Mouse (Mus musculus) brain, adult 2 months (tissue): ENCODE measurements at regions not wholly inside any gene's neighbourhood (a gene's known extent, or its start where the extent isn't known, plus 50 kb on each side); places are given as distances from the start of the nearest gene placed in this dataset.

Source experiments
- DNase-seq: peaks from one replicate; pipeline ENCODE4 v3.0.0; 2011; ENCODE audit warnings: low read depth, low spot score

DNA sequence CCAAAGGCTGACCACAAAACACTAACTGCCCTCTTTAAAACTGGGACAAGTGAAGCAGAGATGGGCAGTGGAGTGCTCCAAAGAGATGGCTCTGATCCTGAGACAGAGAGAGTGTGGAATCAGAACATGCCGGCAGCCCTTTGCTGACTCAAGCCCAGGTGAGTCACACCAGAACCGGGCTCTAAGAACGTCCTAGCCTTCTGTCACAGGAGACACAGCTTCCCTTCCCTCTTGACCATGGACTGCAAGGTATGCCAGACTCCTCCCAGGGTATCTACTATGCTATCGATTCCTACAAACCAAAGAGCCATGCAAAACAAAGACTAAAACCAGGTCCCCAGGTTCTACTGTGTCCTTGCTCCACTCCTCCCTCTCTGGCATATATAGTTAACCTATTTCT lies 98.0 kb downstream of the Dhx15 start:
- DNase-seq = peak; percentile 59

DNA sequence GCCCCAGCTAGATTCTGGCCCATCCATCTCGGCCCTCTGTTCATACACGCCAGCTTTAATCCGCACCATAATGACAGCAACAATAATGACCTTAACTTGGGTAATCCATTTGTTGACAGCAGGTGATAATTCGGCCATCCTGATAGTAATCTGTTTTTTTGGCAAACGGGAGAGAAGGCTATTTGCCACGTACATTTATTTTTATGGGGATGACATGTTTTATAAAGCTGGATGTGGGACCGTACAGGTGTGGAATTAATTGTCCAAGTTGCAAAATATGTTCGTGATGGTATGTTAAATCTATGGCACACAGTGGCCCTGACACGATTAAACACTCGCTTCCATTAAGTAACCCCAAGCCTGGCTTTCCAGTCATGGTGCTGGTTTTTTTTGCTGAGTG lies 102.2 kb downstream of the Dhx15 start:
- no peak for DNase-seq

- DNase-seq = no peak
Measured at GRCm38 (mm10) chr5:52086766-52087429, 103.4 kb downstream of the Dhx15 start.

DNA sequence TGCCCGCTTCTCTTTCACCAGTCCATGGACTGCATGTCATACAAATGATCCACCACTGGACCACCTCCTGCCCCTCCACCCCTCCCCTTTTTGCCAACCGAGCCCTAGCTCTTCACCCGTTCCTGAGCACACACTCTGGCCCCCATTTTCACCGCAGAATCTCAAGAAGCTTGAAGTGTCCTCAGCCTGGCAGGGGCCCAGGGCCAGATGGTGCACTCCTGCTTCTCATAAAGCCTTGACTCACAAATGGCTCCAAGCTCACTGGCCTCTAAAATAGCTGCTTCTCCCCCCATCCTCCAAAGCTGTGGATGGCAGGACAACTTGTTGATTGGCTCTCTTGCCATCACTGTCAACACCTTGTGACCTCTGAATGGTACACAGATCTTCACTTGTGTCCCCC lies 110.0 kb downstream of the Dhx15 start:
- peak; percentile 79 for DNase-seq

DNA sequence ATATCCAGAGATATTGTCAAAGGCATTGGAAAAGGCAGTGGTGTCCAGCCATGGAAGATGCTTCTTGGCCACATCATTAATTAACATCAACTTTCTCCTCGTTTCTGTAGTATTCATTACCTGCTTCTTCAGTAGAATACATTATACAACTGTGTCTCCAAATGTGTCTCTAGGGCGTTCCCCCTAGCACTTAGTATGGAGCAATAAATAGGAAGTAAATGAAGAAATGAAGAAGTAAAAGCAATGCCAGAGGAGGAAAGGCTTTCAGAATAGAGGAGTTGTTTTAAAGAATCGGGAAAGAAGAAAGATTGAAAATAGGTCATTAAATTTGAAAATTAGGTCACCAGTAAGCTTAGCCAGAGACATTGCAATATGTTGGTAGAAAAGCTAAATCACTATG lies 112.6 kb downstream of the Dhx15 start:
- no peak for DNase-seq

DNA sequence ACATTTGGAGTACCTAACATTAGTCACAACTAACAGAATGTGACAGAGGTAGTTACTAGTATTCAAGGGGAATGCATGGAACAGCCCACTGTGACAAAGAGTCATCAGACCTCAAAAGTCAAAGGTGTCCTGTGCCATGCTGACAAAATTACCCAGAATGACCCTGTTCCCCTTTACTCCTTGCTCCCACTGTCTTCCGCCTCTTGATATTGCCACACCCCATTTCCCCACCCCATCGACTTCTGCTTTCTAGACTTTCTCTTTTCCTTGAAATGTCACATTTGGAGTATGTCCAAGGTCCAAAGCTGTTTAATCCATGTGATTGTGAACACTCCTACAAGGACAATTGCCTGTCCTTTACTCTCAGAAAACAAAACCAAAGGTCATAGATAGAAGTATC lies 115.2 kb downstream of the Dhx15 start:
- no peak for DNase-seq

DNA sequence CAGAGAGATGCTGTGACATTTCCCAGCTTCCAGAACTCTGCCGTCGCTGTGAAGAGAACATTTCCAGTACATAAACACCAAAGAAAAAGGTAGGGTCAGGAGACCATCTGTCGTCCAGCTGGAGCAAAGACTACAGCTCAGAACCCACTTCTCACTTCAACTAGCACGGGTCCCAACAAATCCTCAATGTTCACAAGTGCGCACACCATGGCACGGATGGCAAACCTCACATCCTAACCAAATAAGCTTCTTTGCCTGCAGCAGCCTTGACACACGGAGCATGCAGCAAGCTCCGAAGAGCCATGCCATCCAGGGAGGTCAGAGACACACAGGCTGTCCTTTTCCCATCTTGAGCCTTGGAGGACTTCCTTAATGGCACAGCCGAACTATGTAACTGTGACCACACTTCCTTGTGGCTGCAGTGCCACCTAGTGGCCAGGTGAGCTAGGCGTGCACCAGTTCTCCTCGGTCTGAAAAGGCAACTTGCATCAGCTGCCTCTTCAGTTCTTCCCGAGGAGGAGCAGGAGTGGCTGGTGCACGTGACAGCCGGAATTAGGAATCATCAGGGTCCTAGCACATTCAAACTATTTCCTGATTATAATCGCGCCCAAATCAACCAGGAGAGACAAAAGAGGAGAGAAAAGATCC lies 125.4 kb downstream of the Dhx15 start:
- peak; percentile 91 for DNase-seq

- peak; percentile 27 for DNase-seq
Measured at GRCm38 (mm10) chr5:52062214-52062613, 128.1 kb downstream of the Dhx15 start.

DNA sequence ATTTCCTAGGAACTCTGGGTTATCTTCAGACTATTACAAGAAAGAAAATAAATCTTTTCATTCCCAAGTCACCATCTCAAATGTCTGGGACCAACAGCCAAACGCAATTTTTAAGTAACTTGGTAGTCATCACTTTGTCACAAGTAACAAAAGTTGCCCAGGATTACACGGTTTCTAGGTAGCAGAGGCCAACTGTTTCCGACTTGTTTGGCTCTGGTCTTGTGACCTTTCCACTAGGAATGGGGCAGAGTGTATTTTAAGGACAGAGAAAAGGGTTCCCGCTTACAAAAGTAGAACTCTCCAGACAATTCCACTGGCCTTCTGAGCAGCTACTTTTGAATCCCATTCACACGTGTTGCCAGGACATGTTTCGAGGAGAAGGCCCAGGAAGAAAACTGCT lies 129.1 kb downstream of the Dhx15 start:
- no peak for DNase-seq

- DNase-seq = no peak
Measured at GRCm38 (mm10) chr5:52057261-52057660, 133.1 kb downstream of the Dhx15 start.

GRCm38 (mm10) chr5:52052072-52052465 lies 138.2 kb downstream of the Dhx15 start:
- DNase-seq = no peak

- peak; percentile 82 for DNase-seq
Measured at GRCm38 (mm10) chr5:52051383-52052071, 138.8 kb downstream of the Dhx15 start.

DNA sequence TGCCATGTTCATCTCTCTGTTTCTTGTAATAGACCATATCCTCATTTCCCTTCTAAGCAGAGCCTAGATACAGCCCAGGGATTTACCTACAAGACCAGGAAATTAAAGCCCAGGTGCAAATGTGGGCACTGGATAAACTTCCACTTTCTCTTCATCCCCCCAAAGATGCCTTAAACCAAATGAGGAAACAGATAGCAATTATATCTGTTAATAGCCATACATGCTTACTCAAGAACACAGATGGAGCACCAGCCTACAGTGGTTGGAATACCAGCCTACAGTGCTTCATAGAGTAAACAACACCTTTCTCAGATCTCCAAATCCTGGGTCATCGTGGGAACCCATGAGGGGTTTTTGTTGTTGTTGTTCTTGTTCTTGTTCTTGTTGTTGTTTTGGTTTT lies 141.5 kb downstream of the Dhx15 start:
- DNase-seq = no peak

GRCm38 (mm10) chr5:52046704-52047103 lies 143.6 kb downstream of the Dhx15 start:
- DNase-seq = no peak

DNA sequence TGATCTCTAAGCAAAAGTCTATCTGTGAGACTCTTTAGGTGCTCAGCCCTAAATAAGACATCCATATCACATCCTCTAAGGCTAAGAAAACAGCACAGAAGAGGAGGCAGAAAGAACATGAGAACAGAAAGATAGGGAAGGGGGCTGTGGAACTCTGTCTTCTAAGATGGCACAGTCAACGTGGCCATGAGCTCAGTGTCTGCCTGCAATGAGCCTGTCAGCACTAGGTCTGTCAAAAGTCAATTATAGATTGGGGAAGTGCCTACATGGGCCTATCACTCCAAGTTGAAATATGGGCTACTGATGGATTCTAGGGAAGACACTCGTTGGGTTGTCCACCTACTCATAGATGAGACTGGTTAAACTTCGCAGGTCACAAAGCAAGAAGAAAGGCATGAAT lies 146.2 kb downstream of the Dhx15 start:
- no peak for DNase-seq

DNA sequence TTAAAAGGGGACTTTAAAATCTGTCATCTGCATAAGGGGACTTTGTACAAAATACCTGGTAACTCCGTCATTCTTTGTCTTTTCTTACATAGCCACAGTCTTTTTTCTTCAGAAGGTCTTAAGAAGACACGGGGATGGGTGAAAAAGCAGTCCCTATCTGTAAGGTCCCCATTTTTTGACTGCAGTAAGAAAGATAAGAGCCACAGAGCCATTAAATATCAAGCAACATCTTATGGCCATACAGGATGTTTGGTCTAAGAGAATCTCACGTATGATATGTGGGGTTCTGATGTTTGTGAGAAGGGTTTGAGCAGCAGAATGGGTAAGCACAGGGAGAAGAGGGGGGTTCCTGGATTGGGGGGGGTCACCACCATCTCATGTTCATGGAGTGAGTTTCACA lies 148.9 kb downstream of the Dhx15 start:
- DNase-seq = no peak

- DNase-seq = peak; percentile 89
Measured at GRCm38 (mm10) chr5:52040427-52041312, 149.6 kb downstream of the Dhx15 start.

DNA sequence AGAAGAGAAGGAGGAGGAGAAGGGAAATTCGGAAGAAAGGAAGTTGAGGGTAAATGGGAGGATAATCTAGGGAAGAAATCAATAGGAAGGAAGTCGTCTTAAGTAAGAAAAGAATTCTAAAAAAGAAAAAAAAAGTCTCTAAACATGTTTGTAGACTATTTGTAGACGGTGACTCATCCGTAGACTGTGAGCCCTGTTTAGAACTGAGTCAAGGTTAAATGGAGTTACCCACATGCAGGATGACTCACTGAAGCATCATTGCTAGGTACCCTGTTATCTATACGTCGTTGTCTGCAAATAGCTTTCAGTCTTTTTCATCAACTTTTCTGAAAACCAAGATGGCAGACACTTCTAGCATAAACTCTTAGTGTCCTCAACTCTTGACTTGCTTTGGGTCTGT lies 155.0 kb downstream of the Dhx15 start:
- DNase-seq = peak; percentile 83

GRCm38 (mm10) chr5:52027478-52027877 lies 162.8 kb downstream of the Dhx15 start:
- DNase-seq = no peak

DNA sequence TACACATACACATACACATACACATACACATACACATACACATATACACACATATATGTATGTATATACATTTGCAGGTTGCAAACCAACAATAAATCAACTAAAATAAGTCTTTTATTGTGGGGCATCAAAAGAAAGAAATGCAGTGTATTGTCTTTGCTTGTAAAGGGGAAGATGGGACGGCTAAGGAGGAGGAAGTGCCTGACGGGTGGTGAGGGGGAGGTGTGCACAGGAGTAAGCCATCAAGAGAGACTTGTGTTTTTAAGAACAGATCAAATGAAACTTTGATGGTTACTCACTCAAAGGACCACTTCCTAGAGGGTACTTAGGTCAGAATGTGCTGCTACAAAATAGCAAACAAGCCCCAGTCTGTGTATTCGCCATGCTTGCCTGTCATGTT lies 164.2 kb downstream of the Dhx15 start:
- no peak for DNase-seq

GRCm38 (mm10) chr5:52023212-52023611 lies 167.1 kb downstream of the Dhx15 start:
- peak; percentile 94 for DNase-seq

GRCm38 (mm10) chr5:52016992-52017391 lies 173.3 kb downstream of the Dhx15 start:
- no peak for DNase-seq
